Mouse (Mus musculus) midbrain, embryonic 16.5 days (tissue): ENCODE measurements around the gene Nubp2. TPM values are rescaled to one million over a fixed set of nuclear protein-coding genes. Genes with fewer than 3 reads are reported as not detected.

Experiments used
- ATAC-seq: fragments of 200-750 bp; cut with Nextera tagmentation; 2 replicates; pipeline ENCODE4 v1.8.0; 2017; ENCODE audit warnings: moderate TSS enrichment
- H3K27ac ChIP-seq: fragments of 300-500 bp; sonication (generic); 2 replicates; pipeline ENCODE4 v1.5.1; 2014; ENCODE audit warnings: mild to moderate bottlenecking, low read length, mixed read lengths
- H3K27me3 ChIP-seq: fragments of 300-500 bp; sonication (generic); 2 replicates; pipeline ENCODE4 v1.6.1; 2014; ENCODE audit warnings: low read depth, low read length, mixed read lengths; ENCODE audit not compliant: control insufficient read depth, insufficient read depth
- H3K36me3 ChIP-seq: fragments of 300-500 bp; sonication (generic); 2 replicates; pipeline ENCODE4 v1.6.1; 2014; ENCODE audit warnings: mild to moderate bottlenecking, low read length, moderate library complexity, mixed read lengths; ENCODE audit not compliant: control insufficient read depth, insufficient read depth
- H3K4me1 ChIP-seq: fragments of 300-500 bp; sonication (generic); 2 replicates; pipeline ENCODE4 v1.6.1; 2014; ENCODE audit warnings: mild to moderate bottlenecking, low read length, mixed read lengths; ENCODE audit not compliant: control insufficient read depth, insufficient read depth
- H3K4me2 ChIP-seq: fragments of 300-500 bp; sonication (generic); 2 replicates; pipeline ENCODE4 v1.6.1; 2014; ENCODE audit warnings: mild to moderate bottlenecking, low read length, mixed read lengths
- H3K4me3 ChIP-seq: fragments of 300-500 bp; sonication (generic); 2 replicates; pipeline ENCODE4 v1.5.1; 2014; ENCODE audit warnings: low read depth, mild to moderate bottlenecking, low read length, moderate library complexity, mixed read lengths
- H3K9ac ChIP-seq: fragments of 300-500 bp; sonication (generic); 2 replicates; pipeline ENCODE4 v1.6.1; 2014; ENCODE audit warnings: low read depth, low read length, mixed read lengths
- H3K9me3 ChIP-seq: fragments of 300-500 bp; sonication (generic); replicated peaks from 2 replicates; pipeline ENCODE4 v1.6.1; 2014; ENCODE audit warnings: mild to moderate bottlenecking, low read length, mixed read lengths; ENCODE audit not compliant: control insufficient read depth, poor library complexity, severe bottlenecking
- WGBS: fragments of 180-500 bp; shearing (Covaris S2); extraction: QIAGEN DNeasy Blood & Tissue Kit; methylation state at CpG from one replicate; pipeline ENCODE4 v1.1.7; 2014; 5-methylcytosine and 5-hydroxymethylcytosine counted together
- polyA plus RNA-seq: library from polyadenylated mRNA; unstranded; fragments of >200 nt; fragmentation: Nextera tagmentation; extraction: Ambion mirVana; gene quantifications from 2 replicates; pipeline ENCODE4 v1.2.1, GENCODE M21; 2015

Nubp2 gene
- polyA plus RNA-seq, 1 experiment from 2014 or later, result 54.7 TPM

DNA sequence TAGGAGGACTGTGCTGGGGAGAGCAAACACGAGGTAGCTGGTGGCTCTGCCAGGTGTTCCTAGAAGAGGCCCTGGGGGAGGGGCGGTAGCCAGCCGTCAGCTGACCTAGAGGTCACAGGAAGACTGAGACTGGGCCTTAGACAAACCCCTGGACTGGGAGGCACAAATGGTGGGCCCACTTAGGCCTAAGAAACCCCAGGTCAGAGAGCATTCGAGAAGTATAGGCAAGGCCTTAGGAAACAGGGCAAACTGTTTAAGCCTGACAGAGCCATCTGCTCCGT is 8.1 kb downstream of the Nubp2 start:
- WGBS, result 50% methylated on average over 5 of the region's 5 CpGs
- no peak for ATAC-seq
- peaks cover 7% of the 10 kb centered on the region; the same call in 1 of the 2 replicates for H3K36me3 ChIP-seq
- H3K4me2 ChIP-seq, result no peak overlapping the region
- no peak overlapping the region for H3K4me3 ChIP-seq
- no peak overlapping the region for H3K9ac ChIP-seq
- H3K27me3 ChIP-seq, result no peaks in the 10 kb centered on the region
- no peaks in the 10 kb centered on the region for H3K4me1 ChIP-seq
- H3K9me3 ChIP-seq, result no peaks in the 10 kb centered on the region
- no peak overlapping the region for H3K27ac ChIP-seq

- Histone ChIP-seq H3K4me2 (no peak overlapping the region), H3K9ac (no peak overlapping the region), H3K4me1 (no peaks in the 10 kb centered on the region), H3K27ac (no peak overlapping the region), H3K9me3 (no peaks in the 10 kb centered on the region), H3K36me3 (peaks cover 2% of the 10 kb centered on the region; the same call in 1 of the 2 replicates), H3K4me3 (no peak overlapping the region), H3K27me3 (no peaks in the 10 kb centered on the region)
- 66% methylated on average over 10 of the region's 10 CpGs for WGBS
- no peak for ATAC-seq
These were observed 8.6 kb downstream of the Nubp2 start for GRCm38 (mm10) chr17:24877336-24878116.

- no peaks in the 10 kb centered on the region for H3K4me1 ChIP-seq
- WGBS, result 72% methylated on average over 8 of the region's 8 CpGs
- H3K4me3 ChIP-seq, result no peak overlapping the region
- no peak for ATAC-seq
- H3K27ac ChIP-seq, result no peak overlapping the region
- H3K4me2 ChIP-seq, result no peak overlapping the region
- no peaks in the 10 kb centered on the region for H3K9me3 ChIP-seq
- H3K9ac ChIP-seq, result no peak overlapping the region
- no peaks in the 10 kb centered on the region for H3K36me3 ChIP-seq
- no peaks in the 10 kb centered on the region for H3K27me3 ChIP-seq
These were observed 11.2 kb downstream of the Nubp2 start for GRCm38 (mm10) chr17:24874989-24875388.

- ATAC-seq, result no peak
- Histone ChIP-seq H3K4me2 (no peak overlapping the region), H3K27me3 (no peaks in the 10 kb centered on the region), H3K36me3 (no peaks in the 10 kb centered on the region), H3K27ac (no peak overlapping the region), H3K4me3 (no peak overlapping the region), H3K9ac (no peak overlapping the region), H3K9me3 (no peaks in the 10 kb centered on the region), H3K4me1 (no peaks in the 10 kb centered on the region)
- WGBS, result 52% methylated on average over 1 of the region's 1 CpGs
These were observed 11.8 kb downstream of the Nubp2 start for GRCm38 (mm10) chr17:24874405-24874745.

DNA sequence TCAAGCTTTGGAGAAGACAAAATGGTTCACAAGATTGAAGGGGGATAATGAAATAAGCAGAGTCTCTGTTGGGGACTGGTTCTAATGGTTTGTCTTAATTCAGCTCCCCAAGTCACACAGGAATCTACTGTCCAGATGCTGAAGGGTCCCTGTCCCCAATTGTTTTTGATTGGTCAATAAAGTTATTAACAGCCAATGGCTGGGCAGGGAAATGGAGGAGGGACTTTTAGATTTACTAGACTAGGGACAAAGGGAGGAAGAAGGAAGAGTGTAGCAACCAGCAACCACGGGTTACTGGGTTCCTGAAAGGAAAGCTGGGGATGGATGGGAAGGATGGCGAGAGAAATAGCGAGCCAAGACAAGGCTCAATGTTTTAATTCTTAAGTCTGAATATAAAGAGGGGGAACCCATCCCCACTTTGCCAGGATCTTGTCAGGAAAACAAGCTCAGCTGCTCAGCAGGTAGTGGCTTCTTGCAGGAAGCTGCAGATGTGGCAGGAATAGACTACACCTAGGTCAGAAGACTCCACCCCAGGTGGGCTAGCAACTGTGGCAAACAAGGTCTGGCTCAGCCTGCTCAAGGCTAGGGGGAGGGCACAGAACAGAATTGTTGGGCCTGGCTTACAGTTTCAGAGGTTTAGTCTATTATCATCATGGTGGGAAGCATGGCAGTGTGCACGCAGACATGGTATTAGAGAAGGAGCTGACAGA is 12.3 kb downstream of the Nubp2 start:
- Histone ChIP-seq H3K4me2 (no peak overlapping the region), H3K9me3 (no peaks in the 10 kb centered on the region), H3K4me3 (no peak overlapping the region), H3K27me3 (no peaks in the 10 kb centered on the region), H3K36me3 (no peaks in the 10 kb centered on the region), H3K27ac (no peak overlapping the region), H3K9ac (no peak overlapping the region), H3K4me1 (no peaks in the 10 kb centered on the region)
- WGBS, result 50% methylated on average over 4 of the region's 4 CpGs
- no peak for ATAC-seq

DNA sequence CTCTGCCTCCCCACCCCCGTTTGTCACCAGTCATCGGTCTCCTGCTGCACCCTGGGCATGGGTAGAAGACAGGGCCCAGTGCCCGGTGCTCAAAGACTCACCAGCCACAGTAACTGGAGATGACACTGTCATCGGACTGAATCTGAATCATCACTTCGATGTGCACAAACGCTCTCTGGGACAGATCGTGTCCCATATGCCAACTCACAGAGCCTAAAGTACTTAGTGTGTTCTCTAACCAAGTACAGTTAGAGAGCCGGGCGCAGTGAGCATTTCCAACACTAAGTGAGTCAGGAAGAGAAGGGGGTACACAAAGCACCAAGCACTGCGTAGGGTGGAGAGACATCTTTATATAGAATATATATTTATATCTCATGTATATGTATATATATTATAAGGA is 18.2 kb downstream of the Nubp2 start:
- no peaks in the 10 kb centered on the region for H3K4me1 ChIP-seq
- no peaks in the 10 kb centered on the region for H3K9me3 ChIP-seq
- H3K36me3 ChIP-seq, result peaks cover 20% of the 10 kb centered on the region
- H3K4me3 ChIP-seq, result no peak overlapping the region
- H3K27ac ChIP-seq, result no peak overlapping the region
- no peaks in the 10 kb centered on the region for H3K27me3 ChIP-seq
- 94% methylated on average over 10 of the region's 10 CpGs for WGBS
- no peak overlapping the region for H3K9ac ChIP-seq
- no peak overlapping the region for H3K4me2 ChIP-seq
- no peak for ATAC-seq

DNA sequence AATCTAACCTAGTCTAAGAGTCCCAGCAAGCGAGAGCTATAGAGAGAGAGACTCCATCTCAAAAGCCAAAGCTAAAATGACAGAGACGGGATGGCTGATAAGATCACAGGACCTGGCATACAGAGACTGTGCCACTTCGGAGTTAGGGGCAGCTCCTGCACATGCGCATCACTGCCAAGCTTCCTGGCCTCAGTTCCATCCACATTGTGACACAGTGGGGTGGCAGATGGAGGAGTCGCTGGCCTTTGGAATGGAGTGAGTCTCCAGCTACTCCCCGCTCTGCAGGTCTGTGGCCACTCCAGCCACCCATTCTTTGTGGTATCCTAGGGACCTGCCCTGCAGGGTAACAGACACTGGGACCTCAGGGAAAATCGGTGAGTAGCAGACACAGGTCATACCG is 20.4 kb downstream of the Nubp2 start, which contains the start of gene Igfals:
Gene Igfals, plus strand, starts transcription at position 222 of the 400 bp plus-strand sequence.
- peaks cover 30% of the 10 kb centered on the region for H3K36me3 ChIP-seq

GRCm38 (mm10) chr17:24861785-24862184 is 24.4 kb downstream of the Nubp2 start:
- Histone ChIP-seq H3K4me3 (no peak overlapping the region), H3K27ac (no peak overlapping the region), H3K9me3 (no peaks in the 10 kb centered on the region), H3K36me3 (peaks cover 34% of the 10 kb centered on the region), H3K27me3 (no peaks in the 10 kb centered on the region), H3K4me1 (no peaks in the 10 kb centered on the region), H3K4me2 (no peak overlapping the region), H3K9ac (no peak overlapping the region)
- WGBS, result 93% methylated on average over 3 of the region's 3 CpGs
- no peak for ATAC-seq

More for the DNA sequence above, 20.4 kb downstream of the Nubp2 start, which contains the start of gene Igfals:
- Histone ChIP-seq H3K27ac (no peak within 1 kb of the TSS), H3K4me3 (no peak within 1 kb of the TSS), H3K9ac (no peak within 1 kb of the TSS), H3K4me2 (no peak within 1 kb of the TSS), H3K4me1 (no peaks in the 10 kb centered on the region), H3K27me3 (no peaks in the 10 kb centered on the region), H3K9me3 (no peaks in the 10 kb centered on the region)
- no peak for ATAC-seq
- 92% methylated on average over 8 of the region's 8 CpGs for WGBS

DNA sequence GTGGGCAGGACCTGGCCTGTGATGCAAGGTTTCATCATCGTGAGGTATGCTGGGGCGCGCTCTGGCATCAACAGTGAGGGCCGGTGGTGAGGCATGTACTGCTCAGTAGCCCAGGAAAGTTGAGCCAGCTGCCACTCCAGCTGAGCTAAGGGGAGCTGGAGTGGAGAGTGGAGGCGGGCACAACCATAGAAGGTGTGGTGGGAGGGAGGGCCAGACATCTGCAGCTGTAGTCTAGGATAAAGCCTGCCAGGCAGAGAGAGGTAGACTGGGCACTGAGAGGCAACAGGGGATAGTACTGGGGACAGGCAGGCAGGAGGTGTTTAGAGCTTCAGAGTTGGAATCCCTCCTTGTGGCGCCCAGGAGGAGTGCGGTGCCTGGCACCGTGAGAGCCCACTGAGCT is 26.1 kb downstream of the Nubp2 start:
- H3K27me3 ChIP-seq, result no peaks in the 10 kb centered on the region
- WGBS, result 91% methylated on average over 8 of the region's 8 CpGs
- peaks cover 26% of the 10 kb centered on the region for H3K36me3 ChIP-seq
- no peak overlapping the region for H3K4me2 ChIP-seq
- no peak for ATAC-seq
- H3K9ac ChIP-seq, result no peak overlapping the region
- H3K9me3 ChIP-seq, result no peaks in the 10 kb centered on the region
- no peak overlapping the region for H3K4me3 ChIP-seq
- H3K4me1 ChIP-seq, result no peaks in the 10 kb centered on the region
- no peak overlapping the region for H3K27ac ChIP-seq
